Mouse (Mus musculus) liver, embryonic 11.5 days (tissue): ENCODE results near the gene Stra6. TPM values are rescaled to one million over a fixed set of nuclear protein-coding genes. Genes with fewer than 3 reads are reported as not detected.

Experiments used
- ATAC-seq: fragments of 200-750 bp; cut with Nextera tagmentation; replicated peaks from 2 replicates; pipeline ENCODE4 v1.8.0; 2017; ENCODE audit warnings: moderate number of reproducible peaks, mild to moderate bottlenecking, moderate TSS enrichment, moderate library complexity; ENCODE audit not compliant: low FRiP score
- DNase-seq: peaks from one replicate; pipeline ENCODE4 v3.0.0-alpha.2; 2017; ENCODE audit warnings: low spot score
- H3K27ac ChIP-seq: fragments of 300-500 bp; sonication (generic); 2 replicates; pipeline ENCODE4 v1.5.1; 2014; ENCODE audit warnings: mild to moderate bottlenecking, low read depth, low read length, control low read depth
- H3K27me3 ChIP-seq: fragments of 300-500 bp; sonication (generic); replicated peaks from 2 replicates; pipeline ENCODE4 v1.6.1; 2014; ENCODE audit warnings: low read length, mixed read lengths; ENCODE audit not compliant: control insufficient read depth, insufficient read depth
- H3K36me3 ChIP-seq: fragments of 300-500 bp; sonication (generic); 2 replicates; pipeline ENCODE4 v1.6.1; 2014; ENCODE audit warnings: mild to moderate bottlenecking, low read length, moderate library complexity, mixed read lengths; ENCODE audit not compliant: control insufficient read depth, insufficient read depth
- H3K4me1 ChIP-seq: fragments of 300-500 bp; sonication (generic); replicated peaks from 2 replicates; pipeline ENCODE4 v1.6.1; 2014; ENCODE audit warnings: low read length, mixed read lengths; ENCODE audit not compliant: control insufficient read depth, insufficient read depth
- H3K4me2 ChIP-seq: fragments of 300-500 bp; sonication (generic); 2 replicates; pipeline ENCODE4 v1.6.1; 2014; ENCODE audit warnings: mild to moderate bottlenecking, control low read depth, moderate library complexity
- H3K4me3 ChIP-seq: fragments of 300-500 bp; sonication (generic); 2 replicates; pipeline ENCODE4 v1.5.1; 2014; ENCODE audit warnings: low read depth, low read length, control low read depth
- H3K9ac ChIP-seq: fragments of 300-500 bp; sonication (generic); 2 replicates; pipeline ENCODE4 v1.6.1; 2014; ENCODE audit warnings: low read depth, low read length, control low read depth
- H3K9me3 ChIP-seq: fragments of 300-500 bp; sonication (generic); 2 replicates; pipeline ENCODE4 v1.6.1; 2016; ENCODE audit warnings: low read length, inconsistent platforms, mixed read lengths; ENCODE audit not compliant: control insufficient read depth
- WGBS: fragments of 180-500 bp; shearing (Covaris S2); extraction: QIAGEN DNeasy Blood & Tissue Kit; methylation state at CpG from one replicate; pipeline ENCODE4 v1.1.7; 2014; 5-methylcytosine and 5-hydroxymethylcytosine counted together
- polyA plus RNA-seq: library from polyadenylated mRNA; unstranded; fragments of >200 nt; fragmentation: Nextera tagmentation; extraction: Ambion mirVana; gene quantifications from 2 replicates; pipeline ENCODE4 v1.2.1, GENCODE M21; 2014

Stra6 gene
- polyA plus RNA-seq, 1 experiment from 2014 or later: 7.2 TPM

- no peaks in the 10 kb centered on the region for H3K36me3 ChIP-seq
- DNase-seq (no peak), ATAC-seq (no peak)
- H3K9ac ChIP-seq: no peak overlapping the region
- H3K9me3 ChIP-seq: no peaks in the 10 kb centered on the region
- no peak overlapping the region for H3K27ac ChIP-seq
- peaks cover 60% of the 10 kb centered on the region for H3K27me3 ChIP-seq
- whole genome bisulfite sequencing: 20% methylated on average over 7 of the region's 7 CpGs
- no peak overlapping the region; the same call in 1 of the 2 replicates for H3K4me2 ChIP-seq
- H3K4me3 ChIP-seq: no peak overlapping the region
- no peaks in the 10 kb centered on the region; the same call in 1 of the 2 replicates for H3K4me1 ChIP-seq
Observed at GRCm38 (mm10) chr9:58134906-58135305, 71.3 kb downstream of the Stra6 start.

- Histone ChIP-seq H3K4me3 (no peak overlapping the region), H3K27ac (no peak overlapping the region), H3K27me3 (peaks cover 52% of the 10 kb centered on the region), H3K36me3 (no peaks in the 10 kb centered on the region), H3K9ac (no peak overlapping the region), H3K4me1 (no peaks in the 10 kb centered on the region; the same call in 1 of the 2 replicates), H3K9me3 (no peaks in the 10 kb centered on the region), H3K4me2 (no peak overlapping the region)
- DNase-seq (no peak), ATAC-seq (no peak)
- WGBS: 37% methylated on average over 2 of the region's 2 CpGs
Observed at GRCm38 (mm10) chr9:58135921-58136321, 72.3 kb downstream of the Stra6 start.

- peaks cover 16% of the 10 kb centered on the region for H3K27me3 ChIP-seq
- H3K4me2 ChIP-seq: no peak overlapping the region
- H3K4me3 ChIP-seq: no peak overlapping the region
- H3K36me3 ChIP-seq: no peaks in the 10 kb centered on the region
- WGBS: 34% methylated on average over 6 of the region's 6 CpGs
- DNase-seq: no peak
- no peak overlapping the region for H3K27ac ChIP-seq
- no peaks in the 10 kb centered on the region for H3K9me3 ChIP-seq
- no peak for ATAC-seq
- H3K9ac ChIP-seq: no peak overlapping the region
- H3K4me1 ChIP-seq: no peaks in the 10 kb centered on the region
Observed at GRCm38 (mm10) chr9:58139947-58140346, 76.4 kb downstream of the Stra6 start.

DNA sequence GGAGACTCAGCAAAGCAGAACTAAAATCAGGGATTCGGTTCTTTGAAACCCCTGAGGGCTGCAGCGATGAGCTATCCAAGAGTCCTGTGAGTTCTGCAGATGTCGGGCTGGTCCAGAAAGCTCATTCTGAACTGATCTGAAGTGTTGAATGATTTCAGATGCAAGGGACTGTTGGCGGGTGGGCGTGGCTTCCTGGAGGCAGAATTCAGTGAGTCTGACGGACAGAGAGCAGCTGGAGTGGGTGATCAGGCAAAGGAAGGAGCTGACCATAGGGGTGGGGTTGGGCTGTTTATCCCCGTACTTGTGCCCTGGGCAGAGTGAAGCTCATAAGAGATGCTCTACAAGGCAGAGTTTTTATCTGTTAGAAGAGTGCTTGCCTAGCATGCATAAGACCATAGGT lies 79.8 kb downstream of the Stra6 start:
- 39% methylated on average over 7 of the region's 7 CpGs for WGBS
- no peak for DNase-seq

GRCm38 (mm10) chr9:58144664-58145063 lies 81.1 kb downstream of the Stra6 start:
- H3K27ac ChIP-seq: no peak overlapping the region
- H3K4me2 ChIP-seq: no peak overlapping the region
- H3K4me1 ChIP-seq: no peaks in the 10 kb centered on the region
- no peaks in the 10 kb centered on the region for H3K36me3 ChIP-seq
- H3K4me3 ChIP-seq: no peak overlapping the region
- no peak overlapping the region for H3K9ac ChIP-seq
- peaks cover 4% of the 10 kb centered on the region; the same call in 1 of the 2 replicates for H3K27me3 ChIP-seq
- ATAC-seq (no peak), DNase-seq (no peak)
- 72% methylated on average over 1 of the region's 1 CpGs for WGBS
- no peaks in the 10 kb centered on the region for H3K9me3 ChIP-seq

More for the DNA sequence above, 79.8 kb downstream of the Stra6 start:
- Histone ChIP-seq H3K4me2 (no peak overlapping the region), H3K9me3 (no peaks in the 10 kb centered on the region), H3K4me1 (no peaks in the 10 kb centered on the region), H3K27ac (no peak overlapping the region), H3K9ac (no peak overlapping the region), H3K27me3 (0 out of 2 replicates have a peak, but pooled peaks cover 2% of the 10 kb centered on the region), H3K36me3 (no peaks in the 10 kb centered on the region), H3K4me3 (no peak overlapping the region)
- no peak for ATAC-seq

DNA sequence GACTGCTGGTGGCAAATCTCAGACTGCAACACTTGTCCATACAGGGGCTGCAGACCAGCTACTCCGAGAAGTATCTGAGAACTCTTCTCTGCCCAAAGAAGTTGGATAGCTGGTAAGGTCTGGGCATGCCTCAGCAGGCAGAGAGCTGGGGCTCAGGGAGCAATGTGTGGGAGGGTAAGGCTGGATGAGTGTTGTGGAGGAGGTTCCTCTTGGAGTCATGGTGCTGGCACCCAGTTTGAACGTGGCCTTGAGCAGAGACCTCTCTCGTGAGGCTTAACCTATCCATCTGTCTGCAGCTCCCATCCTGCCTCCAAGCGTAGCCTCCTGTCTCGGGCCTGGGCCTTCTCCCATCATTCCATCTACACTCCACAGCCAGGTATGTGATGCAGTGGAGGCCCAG lies 81.8 kb downstream of the Stra6 start:
- DNase-seq: no peak
- no peaks in the 10 kb centered on the region for H3K36me3 ChIP-seq
- no peak overlapping the region for H3K27ac ChIP-seq
- H3K4me1 ChIP-seq: no peaks in the 10 kb centered on the region
- H3K9me3 ChIP-seq: no peaks in the 10 kb centered on the region
- H3K27me3 ChIP-seq: peaks cover 4% of the 10 kb centered on the region; the same call in 1 of the 2 replicates
- ATAC-seq: no peak
- no peak overlapping the region for H3K4me2 ChIP-seq
- no peak overlapping the region for H3K9ac ChIP-seq
- H3K4me3 ChIP-seq: no peak overlapping the region
- 65% methylated on average over 5 of the region's 5 CpGs for WGBS

DNA sequence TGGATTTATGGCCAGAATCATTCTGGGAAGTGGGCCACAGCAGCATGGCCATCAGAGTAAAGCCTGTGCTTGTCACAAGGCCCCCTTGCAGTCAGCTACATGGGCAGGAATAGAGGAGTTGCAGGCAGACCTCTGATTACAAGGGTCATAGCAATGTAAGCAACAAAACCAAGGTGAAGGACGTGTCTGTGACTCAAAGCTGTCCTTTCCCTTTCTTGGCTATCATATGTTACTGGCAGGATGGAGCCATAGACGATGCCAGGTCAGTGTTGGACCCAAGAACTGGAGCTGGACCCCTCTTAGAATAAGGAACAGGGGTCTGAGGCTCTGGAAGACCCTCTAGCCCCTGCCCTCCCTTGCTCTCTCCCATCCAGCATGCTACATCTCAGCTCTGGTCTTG lies 85.2 kb downstream of the Stra6 start:
- no peak for DNase-seq
- H3K27ac ChIP-seq: no peak overlapping the region
- H3K9me3 ChIP-seq: no peaks in the 10 kb centered on the region
- no peaks in the 10 kb centered on the region for H3K4me1 ChIP-seq
- no peak overlapping the region for H3K4me3 ChIP-seq
- no peaks in the 10 kb centered on the region for H3K36me3 ChIP-seq
- no peak overlapping the region for H3K9ac ChIP-seq
- no peak overlapping the region for H3K4me2 ChIP-seq
- H3K27me3 ChIP-seq: peaks cover 4% of the 10 kb centered on the region; the same call in 1 of the 2 replicates
- 66% methylated on average over 2 of the region's 2 CpGs for WGBS
- no peak for ATAC-seq

- H3K27me3 ChIP-seq: peaks cover 4% of the 10 kb centered on the region; the same call in 1 of the 2 replicates
- no peak overlapping the region for H3K27ac ChIP-seq
- DNase-seq (no peak), ATAC-seq (no peak)
- no peaks in the 10 kb centered on the region for H3K9me3 ChIP-seq
- H3K4me1 ChIP-seq: no peaks in the 10 kb centered on the region
- WGBS: 67% methylated on average over 4 of the region's 4 CpGs
- H3K4me2 ChIP-seq: no peak overlapping the region
- H3K9ac ChIP-seq: no peak overlapping the region
- H3K36me3 ChIP-seq: no peaks in the 10 kb centered on the region
- H3K4me3 ChIP-seq: no peak overlapping the region
Observed at GRCm38 (mm10) chr9:58150733-58151361, 87.3 kb downstream of the Stra6 start.

DNA sequence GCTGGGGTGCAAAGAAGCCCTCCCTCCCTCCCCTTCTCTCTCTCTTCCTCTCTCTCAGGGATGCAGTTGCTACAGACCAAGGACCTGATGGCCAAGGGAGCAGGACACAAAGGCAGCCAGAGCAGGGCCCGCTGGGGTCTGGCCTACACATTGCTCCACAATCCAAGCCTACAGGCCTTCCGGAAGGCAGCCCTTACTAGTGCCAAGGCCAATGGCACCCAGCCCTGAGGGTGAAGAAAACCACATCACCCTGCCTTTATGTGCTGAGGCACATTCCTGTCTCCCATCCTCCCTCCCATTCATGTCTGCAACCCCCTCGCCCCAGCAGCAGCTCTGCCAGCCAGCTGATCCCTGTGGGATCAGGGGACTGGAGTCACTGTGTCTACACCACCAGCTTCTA lies 89.5 kb downstream of the Stra6 start:
- Histone ChIP-seq H3K4me3 (no peak overlapping the region), H3K4me1 (peaks cover 4% of the 10 kb centered on the region; the same call in 1 of the 2 replicates), H3K9me3 (no peaks in the 10 kb centered on the region), H3K36me3 (no peaks in the 10 kb centered on the region), H3K27ac (no peak overlapping the region), H3K27me3 (peaks cover 2% of the 10 kb centered on the region; the same call in 1 of the 2 replicates), H3K4me2 (no peak overlapping the region), H3K9ac (no peak overlapping the region)
- no peak for DNase-seq
- no peak for ATAC-seq
- WGBS: 77% methylated on average over 3 of the region's 3 CpGs
